Mouse (Mus musculus): Measurements from ENCODE around the gene Stk39.

GRCm38 (mm10) chr2:68215176-68215575, 256.9 kb downstream of the Stk39 start:
- TF ChIP-seq ZNF384 (IDR thresholded peaks at IDR 0.05; ENCODE audit: low read depth, low read length) (no peak), CHD2 (IDR thresholded peaks at IDR 0.05; ENCODE audit: low read depth, low read length) (no peak), HCFC1 (IDR thresholded peaks at IDR 0.05; ENCODE audit: borderline replicate concordance, insufficient read depth, low read length) (no peak), ZC3H11A (IDR thresholded peaks at IDR 0.05; ENCODE audit: borderline replicate concordance, low read depth, low read length) (no peak)

All from ES-E14 (cell line).